Mouse (Mus musculus) neural tube, embryonic 15.5 days (tissue): Measurements from ENCODE around the gene Kif13a. TPM values are rescaled to one million over a fixed set of nuclear protein-coding genes. Genes with fewer than 3 reads are reported as not detected.
A peak's percentile ranks its signal among the peaks of the same experiment; 100 is the strongest.

Source experiments
- ATAC-seq: fragments of 200-750 bp; cut with Nextera tagmentation; 2 replicates; pipeline ENCODE4 v1.8.0; 2017; ENCODE audit warnings: mild to moderate bottlenecking, moderate TSS enrichment, moderate library complexity; ENCODE audit not compliant: low FRiP score
- H3K27ac ChIP-seq: fragments of 300-500 bp; sonication (generic); replicated peaks from 2 replicates; pipeline ENCODE4 v1.5.1; 2015; ENCODE audit warnings: mild to moderate bottlenecking, inconsistent platforms
- H3K27me3 ChIP-seq: fragments of 300-500 bp; sonication (generic); replicated peaks from 2 replicates; pipeline ENCODE4 v1.6.1; 2015; ENCODE audit warnings: inconsistent platforms
- H3K36me3 ChIP-seq: fragments of 300-500 bp; sonication (generic); 2 replicates; pipeline ENCODE4 v1.6.1; 2015; ENCODE audit warnings: inconsistent platforms
- H3K4me1 ChIP-seq: fragments of 300-500 bp; sonication (generic); 2 replicates; pipeline ENCODE4 v1.6.1; 2015; ENCODE audit warnings: inconsistent platforms
- H3K4me2 ChIP-seq: fragments of 300-500 bp; sonication (generic); 2 replicates; pipeline ENCODE4 v1.6.1; 2015; ENCODE audit warnings: inconsistent platforms, mild to moderate bottlenecking, moderate library complexity
- H3K4me3 ChIP-seq: fragments of 300-500 bp; sonication (generic); replicated peaks from 2 replicates; pipeline ENCODE4 v1.5.1; 2015; ENCODE audit warnings: mild to moderate bottlenecking, inconsistent platforms
- H3K9ac ChIP-seq: fragments of 300-500 bp; sonication (generic); replicated peaks from 2 replicates; pipeline ENCODE4 v1.6.1; 2015; ENCODE audit warnings: mild to moderate bottlenecking, inconsistent platforms
- H3K9me3 ChIP-seq: fragments of 300-500 bp; sonication (generic); replicated peaks from 2 replicates; pipeline ENCODE4 v1.6.1; 2016; ENCODE audit warnings: inconsistent platforms
- WGBS: fragments of 180-500 bp; shearing (Covaris S2); methylation state at CpG from one replicate; pipeline ENCODE4 v1.1.7; 2015; ENCODE audit warnings: mixed read lengths; 5-methylcytosine and 5-hydroxymethylcytosine counted together
- polyA plus RNA-seq: library from polyadenylated mRNA; unstranded; fragments of >200 nt; fragmentation: Nextera tagmentation; extraction: Ambion mirVana; gene quantifications from 2 replicates; pipeline ENCODE4 v1.2.1, GENCODE M21; 2015

Gene Kif13a
- 10.2 and 10.4 TPM in 2 replicates for polyA plus RNA-seq

- peak; percentile 88 for ATAC-seq
- Histone ChIP-seq H3K36me3 (no peaks in the 10 kb centered on the region), H3K9me3 (no peaks in the 10 kb centered on the region), H3K27me3 (0 out of 2 replicates have a peak, but pooled peaks cover 3% of the 10 kb centered on the region), H3K9ac (peak within 1 kb of the TSS; percentile 91), H3K4me1 (peaks cover 34% of the 10 kb centered on the region), H3K4me3 (peak within 1 kb of the TSS; percentile 68), H3K4me2 (peak within 1 kb of the TSS; percentile 91), H3K27ac (peak within 1 kb of the TSS; percentile 98)
- under 1% methylated on average over 61 of the region's 96 CpGs for WGBS
Measured at GRCm38 (mm10) chr13:46929719-46930658, at the start of gene Kif13a. Gene Kif13a (minus strand): TSS chr13:46929867.

GRCm38 (mm10) chr13:46976532-46976931 lies 46.9 kb upstream of the Kif13a start:
- Histone ChIP-seq H3K9ac (no peak overlapping the region), H3K4me2 (no peak overlapping the region), H3K9me3 (no peaks in the 10 kb centered on the region), H3K27me3 (no peaks in the 10 kb centered on the region), H3K4me3 (no peak overlapping the region), H3K4me1 (peaks cover 8% of the 10 kb centered on the region; the same call in 1 of the 2 replicates), H3K27ac (no peak overlapping the region), H3K36me3 (no peaks in the 10 kb centered on the region)
- no peak for ATAC-seq
- WGBS = 95% methylated on average over 7 of the region's 7 CpGs

GRCm38 (mm10) chr13:46975930-46976329 lies 46.3 kb upstream of the Kif13a start:
- H3K36me3 ChIP-seq = no peaks in the 10 kb centered on the region
- 26% methylated on average over 4 of the region's 4 CpGs for WGBS
- peak overlapping the region; percentile 69; the same call in 1 of the 2 replicates for H3K27ac ChIP-seq
- peaks cover 8% of the 10 kb centered on the region; the same call in 1 of the 2 replicates for H3K4me1 ChIP-seq
- H3K27me3 ChIP-seq = no peaks in the 10 kb centered on the region
- H3K9me3 ChIP-seq = no peaks in the 10 kb centered on the region
- ATAC-seq = no peak
- peak overlapping the region; percentile 63; the same call in 1 of the 2 replicates for H3K4me2 ChIP-seq
- H3K4me3 ChIP-seq = no peak overlapping the region
- no peak overlapping the region for H3K9ac ChIP-seq

GRCm38 (mm10) chr13:46975031-46975551 lies 45.4 kb upstream of the Kif13a start:
- peak; percentile 96 for ATAC-seq
- 12% methylated on average over 13 of the region's 14 CpGs for WGBS
- H3K36me3 ChIP-seq = no peaks in the 10 kb centered on the region
- peak overlapping the region; percentile 37 for H3K9ac ChIP-seq
- no peaks in the 10 kb centered on the region for H3K27me3 ChIP-seq
- H3K4me3 ChIP-seq = peak overlapping the region; percentile 40
- peak overlapping the region; percentile 63 for H3K4me2 ChIP-seq
- peak overlapping the region; percentile 69 for H3K27ac ChIP-seq
- H3K4me1 ChIP-seq = peaks cover 8% of the 10 kb centered on the region; the same call in 1 of the 2 replicates
- no peaks in the 10 kb centered on the region for H3K9me3 ChIP-seq

GRCm38 (mm10) chr13:46970286-46970945 lies 40.7 kb upstream of the Kif13a start:
- no peaks in the 10 kb centered on the region for H3K9me3 ChIP-seq
- H3K4me3 ChIP-seq = no peak overlapping the region
- H3K9ac ChIP-seq = no peak overlapping the region
- no peak overlapping the region for H3K4me2 ChIP-seq
- H3K36me3 ChIP-seq = no peaks in the 10 kb centered on the region
- ATAC-seq = no peak
- no peaks in the 10 kb centered on the region for H3K27me3 ChIP-seq
- peaks cover under 1% of the 10 kb centered on the region; the same call in 1 of the 2 replicates for H3K4me1 ChIP-seq
- 79% methylated on average over 10 of the region's 10 CpGs for WGBS
- H3K27ac ChIP-seq = no peak overlapping the region

- Histone ChIP-seq H3K9me3 (no peaks in the 10 kb centered on the region), H3K4me1 (no peaks in the 10 kb centered on the region), H3K4me2 (no peak overlapping the region), H3K4me3 (no peak overlapping the region), H3K27ac (no peak overlapping the region), H3K27me3 (no peaks in the 10 kb centered on the region), H3K36me3 (no peaks in the 10 kb centered on the region), H3K9ac (no peak overlapping the region)
- 82% methylated on average over 2 of the region's 2 CpGs for WGBS
- ATAC-seq = no peak
Measured at GRCm38 (mm10) chr13:46968626-46969025, 39.0 kb upstream of the Kif13a start.

GRCm38 (mm10) chr13:46967308-46967707 lies 37.6 kb upstream of the Kif13a start:
- H3K4me1 ChIP-seq = no peaks in the 10 kb centered on the region
- H3K9ac ChIP-seq = no peak overlapping the region
- H3K36me3 ChIP-seq = no peaks in the 10 kb centered on the region
- no peak overlapping the region for H3K27ac ChIP-seq
- ATAC-seq = no peak
- H3K4me3 ChIP-seq = no peak overlapping the region
- WGBS = 74% methylated on average over 4 of the region's 4 CpGs
- no peaks in the 10 kb centered on the region for H3K9me3 ChIP-seq
- no peak overlapping the region for H3K4me2 ChIP-seq
- no peaks in the 10 kb centered on the region for H3K27me3 ChIP-seq

- Histone ChIP-seq H3K4me1 (0 out of 2 replicates have a peak, but pooled peaks cover 9% of the 10 kb centered on the region), H3K4me3 (no peak overlapping the region), H3K9ac (no peak overlapping the region), H3K36me3 (no peaks in the 10 kb centered on the region), H3K4me2 (no peak overlapping the region), H3K9me3 (no peaks in the 10 kb centered on the region), H3K27ac (0 out of 2 replicates have a peak overlapping the region, but pooled peaks have one; percentile 37), H3K27me3 (no peaks in the 10 kb centered on the region)
- WGBS = 37% methylated on average over 7 of the region's 7 CpGs
- no peak for ATAC-seq
Measured at GRCm38 (mm10) chr13:46960878-46961474, 31.3 kb upstream of the Kif13a start.

GRCm38 (mm10) chr13:46959139-46959538 lies 29.5 kb upstream of the Kif13a start:
- ATAC-seq = no peak

GRCm38 (mm10) chr13:46951212-46951611 lies 21.5 kb upstream of the Kif13a start:
- no peaks in the 10 kb centered on the region for H3K9me3 ChIP-seq
- no peak for ATAC-seq
- no peaks in the 10 kb centered on the region for H3K27me3 ChIP-seq
- WGBS = 86% methylated on average over 15 of the region's 15 CpGs
- no peak overlapping the region for H3K9ac ChIP-seq
- H3K27ac ChIP-seq = no peak overlapping the region
- no peaks in the 10 kb centered on the region for H3K4me1 ChIP-seq
- no peak overlapping the region for H3K4me3 ChIP-seq
- no peaks in the 10 kb centered on the region for H3K36me3 ChIP-seq
- H3K4me2 ChIP-seq = no peak overlapping the region

More at GRCm38 (mm10) chr13:46959139-46959538, 29.5 kb upstream of the Kif13a start:
- Histone ChIP-seq H3K27me3 (no peaks in the 10 kb centered on the region), H3K27ac (no peak overlapping the region), H3K4me3 (no peak overlapping the region), H3K4me1 (0 out of 2 replicates have a peak, but pooled peaks cover 9% of the 10 kb centered on the region), H3K9ac (no peak overlapping the region), H3K9me3 (no peaks in the 10 kb centered on the region), H3K4me2 (no peak overlapping the region), H3K36me3 (no peaks in the 10 kb centered on the region)
- WGBS = 89% methylated on average over 5 of the region's 5 CpGs

GRCm38 (mm10) chr13:46949741-46950140 lies 20.1 kb upstream of the Kif13a start:
- H3K4me1 ChIP-seq = no peaks in the 10 kb centered on the region
- H3K27ac ChIP-seq = no peak overlapping the region
- no peaks in the 10 kb centered on the region for H3K27me3 ChIP-seq
- no peak overlapping the region for H3K9ac ChIP-seq
- H3K36me3 ChIP-seq = no peaks in the 10 kb centered on the region
- H3K9me3 ChIP-seq = no peaks in the 10 kb centered on the region
- no peak for ATAC-seq
- H3K4me3 ChIP-seq = no peak overlapping the region
- no peak overlapping the region for H3K4me2 ChIP-seq
- WGBS = 96% methylated on average over 2 of the region's 2 CpGs
